Mouse (Mus musculus): ENCODE results near the gene Ampd3.

DNA sequence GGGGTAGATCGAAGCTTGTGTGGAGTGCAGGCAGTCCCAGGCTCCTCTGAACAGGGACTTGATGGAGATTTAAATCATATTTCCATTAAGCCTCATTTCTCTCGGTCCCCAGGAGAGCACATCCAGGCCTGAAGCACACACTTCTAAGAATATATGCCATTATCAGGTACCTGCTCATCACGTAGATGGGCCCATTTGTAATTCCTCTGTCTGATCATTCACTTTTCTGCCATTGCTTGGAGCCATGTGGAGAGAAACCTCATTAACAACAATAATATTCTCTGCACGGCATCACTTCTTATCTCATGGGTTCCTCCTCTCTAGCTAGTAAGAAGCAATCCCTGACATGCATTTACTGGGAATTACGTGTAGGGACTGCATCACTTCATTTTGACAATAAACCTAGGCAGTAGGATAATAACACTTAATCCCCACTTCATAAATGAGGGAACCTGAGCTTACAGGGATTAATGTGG is 21.9 kb upstream of the Ampd3 start:
- TF ChIP-seq CTCF (conservative IDR thresholded peaks at IDR 0.05; ENCODE audit: low read length) (no peak), POU5F1 (IDR thresholded peaks at IDR 0.05; ENCODE audit: borderline replicate concordance, low read length) (no peak), NANOG (IDR thresholded peaks at IDR 0.05; ENCODE audit: borderline replicate concordance, low read length) (no peak)
